Mouse (Mus musculus) G1E (cell line): ENCODE data around the gene Nfam1.

Experiments used
- CTCF ChIP-seq: IDR thresholded peaks from 2 replicates; pipeline ENCODE4 v1.5.1; 2012; ENCODE audit warnings: low read depth, low read length, inconsistent platforms, mixed read lengths
- GATA1 ChIP-seq: IDR thresholded peaks from 2 replicates; pipeline ENCODE4 v1.6.1; 2012; ENCODE audit warnings: borderline replicate concordance, low read length, inconsistent platforms, mixed read lengths
- TAL1 ChIP-seq: conservative IDR thresholded peaks from 2 replicates; pipeline ENCODE4 v1.6.1; 2012; ENCODE audit warnings: low read depth, low read length, inconsistent platforms, mixed read lengths

DNA sequence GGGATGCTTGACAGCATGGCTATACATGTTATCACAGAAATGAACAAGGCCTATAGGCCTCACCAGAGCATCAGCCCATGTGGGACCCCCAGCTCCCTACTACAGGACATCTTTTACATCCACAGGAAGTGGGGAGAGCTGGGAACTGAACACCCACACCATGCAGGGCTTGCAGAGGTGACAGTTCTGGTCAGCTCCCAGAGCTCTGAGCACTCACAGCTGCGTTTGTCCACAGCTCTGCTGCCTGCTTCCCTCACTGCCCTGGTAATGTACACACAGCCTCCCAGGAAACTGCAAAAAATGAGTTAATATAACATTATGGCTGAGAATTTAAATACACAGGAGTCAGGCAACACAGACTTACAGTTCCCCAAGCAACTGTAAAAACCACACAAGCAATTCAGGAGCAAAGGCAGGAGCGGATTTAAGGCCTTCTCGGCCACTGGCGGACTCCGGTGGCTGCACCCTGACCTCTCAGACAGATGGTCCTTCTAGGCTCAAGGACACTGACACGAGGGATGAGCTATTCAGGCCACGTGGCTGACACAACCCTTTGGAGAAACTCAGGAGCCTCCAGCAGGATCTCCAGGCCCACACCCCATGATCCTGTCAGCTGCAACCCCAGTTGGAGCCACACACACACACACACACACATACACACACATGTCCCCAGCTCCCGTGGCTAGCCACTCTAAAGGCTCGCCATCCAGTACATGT is 88.5 kb downstream of the Nfam1 start:
- TF ChIP-seq CTCF (no peak), GATA1 (no peak), TAL1 (no peak)
